Mouse (Mus musculus): Measurements from ENCODE around the gene Lgi1. TPM values are rescaled to one million over a fixed set of nuclear protein-coding genes. Genes with fewer than 3 reads are reported as not detected.

Lgi1 gene
- polyA plus RNA-seq (2015; fragmentation: Nextera tagmentation; extraction: Ambion mirVana), result 0.14 TPM in 1 of 2 replicates, not detected in the other

- no peak for DNase-seq (ENCODE audit: low spot score)
Observed at GRCm38 (mm10) chr19:38264505-38265500, at the start of gene Lgi1. Gene Lgi1 (plus strand): TSS chr19:38264536.

DNA sequence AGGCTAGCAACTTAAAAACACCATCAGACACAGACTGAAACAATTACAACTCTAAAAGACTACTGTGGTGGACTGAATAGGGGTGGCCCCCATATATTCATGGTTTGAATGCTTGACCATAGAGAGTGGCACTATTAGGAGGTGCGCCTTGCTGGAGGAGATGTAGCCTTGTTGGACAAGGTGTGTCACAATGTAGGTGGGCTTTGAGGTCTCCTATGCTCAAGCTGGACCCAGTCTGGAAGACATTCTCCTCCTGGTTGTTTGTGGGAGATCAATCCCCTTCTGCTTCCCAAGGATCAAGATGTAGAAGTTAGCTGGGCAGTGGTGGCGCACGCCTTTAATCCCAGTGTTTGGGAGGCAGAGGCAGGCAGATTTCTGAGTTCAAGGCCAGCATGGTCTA is 46.6 kb upstream of the Lgi1 start:
- DNase-seq (ENCODE audit: low spot score), result no peak

DNA sequence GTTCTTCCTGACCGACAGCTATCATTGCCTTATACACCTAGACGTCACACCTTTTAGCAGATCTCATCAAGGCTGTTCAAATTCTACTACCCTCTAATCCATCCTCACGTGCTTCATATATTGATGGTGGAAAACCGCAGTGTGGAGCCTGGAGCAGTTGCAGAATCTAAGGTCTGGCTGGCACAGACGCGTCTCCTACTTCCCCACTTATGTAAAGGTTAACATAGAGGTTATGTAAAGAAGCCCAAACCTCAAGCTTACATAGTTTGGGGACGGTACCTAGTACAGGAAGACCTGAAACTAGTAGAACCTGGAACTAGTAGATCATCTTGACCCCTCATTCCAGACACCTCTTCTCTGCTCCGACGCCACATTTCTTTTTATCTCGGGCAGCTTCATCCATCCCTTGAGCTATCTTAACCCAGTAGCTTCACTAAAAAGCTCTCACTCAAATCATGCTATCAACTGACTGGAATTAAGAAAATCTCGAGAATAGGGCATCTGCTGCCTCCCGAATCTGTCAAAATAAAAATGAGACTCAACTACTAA is 40.9 kb upstream of the Lgi1 start:
- DNase-seq (ENCODE audit: low spot score), result no peak

DNA sequence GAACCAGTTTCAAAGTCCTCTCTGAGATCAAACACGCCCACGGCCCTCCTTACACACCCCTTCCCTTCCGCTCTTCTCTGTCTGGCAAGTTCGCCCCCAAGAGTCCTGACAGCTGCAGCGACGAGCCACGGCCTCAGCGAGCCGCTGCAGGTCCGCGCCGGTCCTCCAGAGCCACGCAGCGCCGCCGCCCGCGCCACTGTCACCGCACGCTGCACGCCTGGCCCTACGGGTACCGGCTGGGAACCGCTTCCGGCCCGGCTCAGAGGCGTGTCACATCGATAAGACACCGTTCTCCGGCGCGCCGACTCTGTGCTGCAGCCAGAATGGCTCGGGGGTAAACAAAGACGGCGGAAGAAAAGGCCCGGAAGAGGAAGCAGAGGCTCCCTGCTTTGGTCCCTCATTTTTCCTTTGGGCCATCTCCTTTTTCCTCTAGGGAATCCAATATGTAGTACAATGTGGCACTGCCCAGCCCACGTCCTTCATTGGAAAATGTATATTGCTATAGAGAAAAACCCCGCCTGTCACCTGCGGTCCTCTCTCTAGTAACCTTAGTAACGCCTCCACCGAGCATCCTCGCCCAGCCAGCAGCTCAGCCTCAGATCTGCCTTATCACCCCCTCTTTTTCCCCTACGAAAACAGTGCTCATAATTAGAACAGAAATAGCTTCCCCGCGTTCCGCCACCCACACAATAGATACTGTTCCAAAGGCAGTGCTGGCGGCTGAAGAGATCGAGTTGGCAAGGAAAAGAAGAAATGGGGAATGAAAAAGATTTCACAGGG is 40.2 kb upstream of the Lgi1 start, which contains the start of gene Fra10ac1:
Gene Fra10ac1 (minus strand): TSS at position 252 of the 780 bp plus-strand sequence.
- peak; percentile 88 for DNase-seq (ENCODE audit: low spot score)

DNA sequence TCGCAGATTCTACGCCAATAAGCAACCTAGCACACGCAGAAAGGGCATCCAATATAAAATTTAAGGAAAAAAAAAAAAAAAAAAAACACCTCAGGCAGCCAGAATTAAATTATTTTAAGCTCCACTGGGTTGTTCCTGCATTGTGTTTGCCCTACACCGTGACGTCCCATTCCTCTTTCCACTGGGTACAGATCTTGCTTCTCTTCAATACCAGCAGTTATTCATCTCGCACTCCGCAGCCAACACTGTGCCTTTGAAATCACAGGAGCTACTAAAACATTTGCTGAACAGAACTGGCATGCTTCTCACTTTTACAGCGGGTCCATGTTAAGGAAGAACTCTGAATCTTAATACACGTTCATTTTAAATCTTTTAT is 39.7 kb upstream of the Lgi1 start:
- no peak for DNase-seq (ENCODE audit: low spot score)

- no peak for DNase-seq (ENCODE audit: low spot score)
Observed at GRCm38 (mm10) chr19:38228699-38229098, 35.6 kb upstream of the Lgi1 start.

GRCm38 (mm10) chr19:38232087-38232486 is 32.2 kb upstream of the Lgi1 start:
- DNase-seq (ENCODE audit: low spot score), result no peak

GRCm38 (mm10) chr19:38232516-38232915 is 31.8 kb upstream of the Lgi1 start:
- DNase-seq (ENCODE audit: low spot score), result no peak

DNA sequence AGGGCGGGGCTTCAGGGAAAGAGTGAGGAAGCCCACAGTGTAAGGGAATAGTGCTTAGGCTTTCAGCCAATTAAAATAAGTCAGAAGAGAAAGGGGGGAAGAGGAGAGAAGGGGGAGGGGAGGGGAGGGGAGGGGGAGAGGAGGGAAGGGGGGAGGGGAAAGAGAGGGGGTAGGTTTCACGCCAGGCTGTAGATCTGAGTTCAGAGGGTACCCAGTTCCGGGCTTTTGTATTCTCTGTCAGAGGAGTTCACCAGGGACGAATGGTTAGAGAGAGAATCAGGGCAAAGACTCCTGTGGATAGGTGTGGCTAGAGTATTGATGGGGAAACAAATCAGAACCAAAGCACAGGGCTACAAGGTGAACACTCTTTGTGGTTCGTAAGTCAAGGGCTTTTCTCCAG is 27.8 kb upstream of the Lgi1 start:
- no peak for DNase-seq (ENCODE audit: low spot score)

GRCm38 (mm10) chr19:38237834-38238212 is 26.5 kb upstream of the Lgi1 start:
- DNase-seq (ENCODE audit: low spot score), result peak; percentile 45

GRCm38 (mm10) chr19:38238213-38238951 is 26.0 kb upstream of the Lgi1 start:
- DNase-seq (ENCODE audit: low spot score), result no peak

GRCm38 (mm10) chr19:38242314-38242852 is 22.0 kb upstream of the Lgi1 start:
- no peak for DNase-seq (ENCODE audit: low spot score)

DNA sequence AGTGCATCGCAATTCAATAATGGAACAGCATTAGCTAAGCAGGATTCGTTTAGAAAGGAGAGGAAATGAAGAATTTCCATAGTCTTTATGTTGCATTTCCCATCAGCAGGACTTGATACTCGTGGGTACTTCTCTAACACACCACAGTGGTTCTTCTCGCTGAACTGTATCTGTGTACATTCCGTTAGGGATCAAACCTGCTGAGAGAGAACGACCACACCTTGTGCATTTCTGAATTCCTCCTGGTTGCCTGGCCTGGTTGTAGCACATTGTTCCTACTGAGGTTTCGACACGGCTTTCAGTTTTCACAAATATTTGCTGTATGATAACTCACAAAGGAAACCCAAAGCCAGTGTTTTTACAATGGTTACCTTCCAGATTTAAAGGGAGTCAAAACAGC is 19.6 kb upstream of the Lgi1 start:
- no peak for DNase-seq (ENCODE audit: low spot score)

GRCm38 (mm10) chr19:38245361-38246176 is 18.8 kb upstream of the Lgi1 start:
- DNase-seq (ENCODE audit: low spot score), result no peak

GRCm38 (mm10) chr19:38246177-38246622 is 18.1 kb upstream of the Lgi1 start:
- DNase-seq (ENCODE audit: low spot score), result no peak

- no peak for DNase-seq (ENCODE audit: low spot score)
Observed at GRCm38 (mm10) chr19:38249627-38250026, 14.7 kb upstream of the Lgi1 start.

- DNase-seq (ENCODE audit: low spot score), result peak; percentile 49
Observed at GRCm38 (mm10) chr19:38253796-38254195, 10.5 kb upstream of the Lgi1 start.

GRCm38 (mm10) chr19:38258651-38259065 is 5.7 kb upstream of the Lgi1 start:
- no peak for DNase-seq (ENCODE audit: low spot score)

GRCm38 (mm10) chr19:38259436-38259835 is 4.9 kb upstream of the Lgi1 start:
- DNase-seq (ENCODE audit: low spot score), result no peak

DNA sequence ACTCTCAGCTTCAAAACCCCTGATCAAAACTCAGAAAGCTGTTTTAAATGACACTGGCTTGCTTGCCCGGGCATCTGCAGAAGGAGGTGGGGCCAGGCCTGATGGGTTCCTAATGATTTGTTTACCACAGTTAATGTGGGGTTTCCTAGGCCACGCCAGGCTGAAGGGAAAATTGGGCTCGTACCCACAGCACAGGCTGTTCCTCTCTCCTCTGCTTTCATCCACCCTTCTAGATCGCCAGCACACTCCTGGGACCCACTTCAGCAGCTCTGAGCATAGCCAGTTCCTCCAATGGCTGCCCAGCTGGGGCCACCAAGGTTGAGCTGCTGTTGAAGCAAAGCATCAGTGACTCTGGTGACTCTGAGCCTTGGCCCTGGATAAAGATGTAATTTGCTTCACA is 4.0 kb upstream of the Lgi1 start:
- no peak for DNase-seq (ENCODE audit: low spot score)

Data from thymus, postnatal 0 days (tissue).